8 mouse cellular contexts compared by ENCODE assay signal in the genomic region with DNA sequence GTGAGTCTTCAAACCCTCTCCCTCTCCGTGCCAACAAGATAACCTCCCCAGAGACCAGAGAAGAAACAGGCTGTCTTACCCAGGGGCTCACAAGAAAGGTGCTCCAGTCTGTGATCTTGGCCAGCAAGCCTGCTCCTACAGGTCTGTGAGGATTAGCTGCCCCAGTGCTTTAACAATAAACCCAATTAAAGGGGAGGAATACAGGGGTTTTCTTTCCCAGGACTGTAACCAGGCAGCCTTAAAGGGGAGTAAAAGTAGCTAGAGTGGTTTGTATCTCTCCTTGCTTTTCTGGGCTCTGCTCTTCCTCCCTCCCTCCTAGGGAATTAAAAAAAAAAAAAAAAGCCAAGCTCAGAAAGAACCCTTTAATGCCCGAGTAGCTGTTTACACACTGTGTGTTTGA. TPM values are rescaled to one million over a fixed set of nuclear protein-coding genes. Genes with fewer than 3 reads are reported as not detected.
DNase-seq lines count a peak whose midpoint lies in the region; ATAC-seq lines count a peak whose summit lies in the region.

A gene (minus strand): TSS at position 203 of the 400 bp plus-strand sequence.

- H3K4me1 ChIP-seq in heart, embryonic 16.5 days (ENCODE audit: control insufficient read depth, insufficient read depth, low read length) = peaks cover 21% of the 10 kb centered on the region

- peak within 1 kb of the TSS; percentile 62 for H3K4me3 ChIP-seq in heart, embryonic 16.5 days (ENCODE audit: low read length)

- intact Hi-C loops in heart, postnatal 25 days (cut with DNase I) = no loop called here
- intact Hi-C loops in heart, postnatal 10 days (cut with DNase I) = no loop called here

- no peak for DNase-seq in heart, postnatal 25 days (ENCODE audit: low spot score)
- peak; percentile 88 for DNase-seq in brain, embryonic 18.5 days (ENCODE audit: low read depth, low spot score)
- peak; percentile 61 to 65 for DNase-seq in heart, postnatal 10 days
- DNase-seq in left cerebral cortex, adult 8-10 months (ENCODE audit: low spot score in 2 of 2) = no peak
- peak; percentile 90 for DNase-seq in retina, embryonic 14.5 days (ENCODE audit: low spot score)
- no peak for DNase-seq in urinary bladder, postnatal 10 days (ENCODE audit: low spot score)
- DNase-seq in right cerebral cortex, postnatal 25 days = no peak

- no peaks in the 10 kb centered on the region for H3K36me3 ChIP-seq in heart, embryonic 16.5 days (ENCODE audit: control insufficient read depth, insufficient read depth)

- peak within 1 kb of the TSS; percentile 80 for H3K9ac ChIP-seq in heart, embryonic 16.5 days (ENCODE audit: low read length)

- no peaks in the 10 kb centered on the region for H3K27me3 ChIP-seq in heart, embryonic 16.5 days (ENCODE audit: control insufficient read depth, insufficient read depth, low read length)

- peak; percentile 81 for ATAC-seq in heart, embryonic 16.5 days (replicated peaks; ENCODE audit: extremely low read depth, insufficient read depth, low FRiP score)

- peak within 1 kb of the TSS; percentile 70 for H3K27ac ChIP-seq in heart, embryonic 16.5 days (ENCODE audit: low read length)

- H3K9me3 ChIP-seq in heart, embryonic 16.5 days (replicated peaks; ENCODE audit: control insufficient read depth, low read length) = 0 out of 2 replicates have a peak, but pooled peaks cover 2% of the 10 kb centered on the region

- H3K4me2 ChIP-seq in heart, embryonic 16.5 days (ENCODE audit: low read depth, low read length) = peak within 1 kb of the TSS; percentile 61

- 2% methylated on average over 2 of the region's 2 CpGs for WGBS in heart, embryonic 16.5 days

RNA-seq across cellular contexts. Expression of the gene that starts here (rescaled TPM):
- 13.6 and 16.6 TPM in 2 replicates for polyA plus RNA-seq in heart, embryonic 16.5 days (2015; fragmentation: Nextera tagmentation; extraction: Ambion mirVana)
- under 1 TPM; 0.39 to 0.62 TPM for total RNA-seq in heart, postnatal 25 days (2021)
- 1 to 10 TPM; 1.4 to 1.6 TPM for total RNA-seq in heart, postnatal 10 days (2021)
- 10 to 100 TPM; 28.7 to 33.3 (median 30.1) TPM for total RNA-seq in left cerebral cortex, adult 8-10 months (2022)

Comparison
In these comparisons a context has a peak if more than half of its experiments do, and no peak if none do; other contexts are left out.
1. RNA of the gene that starts here (total RNA-seq): 28.7 to 33.3 TPM in left cerebral cortex, adult 8-10 months; 1.4 to 1.6 TPM in heart, postnatal 10 days and 0.39 to 0.62 TPM in heart, postnatal 25 days; every median in the first group is over 10 times any median in the second.
2. DNase-seq: peak in brain, embryonic 18.5 days (single experiment), heart, postnatal 10 days (2 of 2) and retina, embryonic 14.5 days (single experiment); none in heart, postnatal 25 days (single experiment), left cerebral cortex, adult 8-10 months (0 of 2), urinary bladder, postnatal 10 days (single experiment) and right cerebral cortex, postnatal 25 days (single experiment).